Mouse (Mus musculus) urinary bladder, postnatal 14 days (tissue): ENCODE measurements around the gene Sgk1.

Experiments
- DNase-seq: peaks from one replicate; pipeline ENCODE4 v3.0.0; 2021; ENCODE audit warnings: low spot score

Sgk1 gene

GRCm38 (mm10) chr10:21975384-21975783 lies 93.4 kb downstream of the Sgk1 start:
- DNase-seq = no peak

GRCm38 (mm10) chr10:21976253-21976652 lies 94.3 kb downstream of the Sgk1 start:
- DNase-seq = no peak

GRCm38 (mm10) chr10:21978421-21978820 lies 96.4 kb downstream of the Sgk1 start:
- DNase-seq = no peak

- no peak for DNase-seq
Observed at GRCm38 (mm10) chr10:21979286-21979965, 97.4 kb downstream of the Sgk1 start.

GRCm38 (mm10) chr10:21980780-21981435 lies 98.9 kb downstream of the Sgk1 start:
- no peak for DNase-seq

GRCm38 (mm10) chr10:21982303-21982702 lies 100.3 kb downstream of the Sgk1 start:
- DNase-seq = no peak

GRCm38 (mm10) chr10:21988489-21988888 lies 106.5 kb downstream of the Sgk1 start:
- no peak for DNase-seq

- DNase-seq = peak; percentile 91
Observed at GRCm38 (mm10) chr10:21991351-21991840, 109.4 kb downstream of the Sgk1 start.

- peak; percentile 67 for DNase-seq
Observed at GRCm38 (mm10) chr10:21991986-21992833, 110.2 kb downstream of the Sgk1 start.

- DNase-seq = peak; percentile 84
Observed at GRCm38 (mm10) chr10:21992834-21993514, 111.0 kb downstream of the Sgk1 start.

- DNase-seq = peak; percentile 74
Observed at GRCm38 (mm10) chr10:21993515-21994373, 111.8 kb downstream of the Sgk1 start.

- peak; percentile 99 for DNase-seq
Observed at GRCm38 (mm10) chr10:21994431-21994914, 112.5 kb downstream of the Sgk1 start.

GRCm38 (mm10) chr10:21995221-21995620 lies 113.2 kb downstream of the Sgk1 start:
- peak; percentile 63 for DNase-seq

- DNase-seq = peak; percentile 83
Observed at GRCm38 (mm10) chr10:21995661-21996308, 113.8 kb downstream of the Sgk1 start.

- no peak for DNase-seq
Observed at GRCm38 (mm10) chr10:21996660-21997447, 114.9 kb downstream of the Sgk1 start.

GRCm38 (mm10) chr10:21997550-21998204 lies 115.7 kb downstream of the Sgk1 start:
- no peak for DNase-seq

GRCm38 (mm10) chr10:21998503-21999180 lies 116.7 kb downstream of the Sgk1 start:
- no peak for DNase-seq
